Mouse (Mus musculus) 416B (cell line): ENCODE data around the gene Sgsm3.
"Not testable (repeated sequence)": the region's sequence is repeated elsewhere in the genome, so short reads cannot be mapped to it uniquely, and the experiment has no call there.

Source experiments
- DNase-seq: peaks from one replicate; pipeline ENCODE4 v3.0.0; 2011; ENCODE audit warnings: low read depth

Sgsm3 gene

GRCm38 (mm10) chr15:80977620-80978334 is at the start of gene Sgsm3:
Gene Sgsm3 (plus strand): TSS chr15:80977765.
- DNase-seq, result peak; percentile 56

GRCm38 (mm10) chr15:80928811-80929355 is 48.7 kb upstream of the Sgsm3 start:
- no peak for DNase-seq

- no peak for DNase-seq
Measured at GRCm38 (mm10) chr15:80930048-80930571, 47.5 kb upstream of the Sgsm3 start.

- not testable (repeated sequence) for DNase-seq
Measured at GRCm38 (mm10) chr15:80930676-80931320, 46.8 kb upstream of the Sgsm3 start.

- no peak for DNase-seq
Measured at GRCm38 (mm10) chr15:80931345-80931960, 46.1 kb upstream of the Sgsm3 start.

GRCm38 (mm10) chr15:80934841-80935240 is 42.7 kb upstream of the Sgsm3 start:
- DNase-seq, result no peak

GRCm38 (mm10) chr15:80936686-80937085 is 40.9 kb upstream of the Sgsm3 start:
- no peak for DNase-seq

- DNase-seq, result no peak
Measured at GRCm38 (mm10) chr15:80938615-80939014, 39.0 kb upstream of the Sgsm3 start.

GRCm38 (mm10) chr15:80939401-80939800 is 38.2 kb upstream of the Sgsm3 start:
- no peak for DNase-seq

- DNase-seq, result no peak
Measured at GRCm38 (mm10) chr15:80941468-80942040, 36.0 kb upstream of the Sgsm3 start.

- peak; percentile 77 for DNase-seq
Measured at GRCm38 (mm10) chr15:80945851-80946250, 31.7 kb upstream of the Sgsm3 start.

- DNase-seq, result peak; percentile 85
Measured at GRCm38 (mm10) chr15:80948145-80949135, 29.1 kb upstream of the Sgsm3 start, which contains the start of gene Adsl. Gene Adsl (plus strand): TSS chr15:80948490.

- DNase-seq, result peak; percentile 9
Measured at GRCm38 (mm10) chr15:80949431-80949830, 28.1 kb upstream of the Sgsm3 start.

- no peak for DNase-seq
Measured at GRCm38 (mm10) chr15:80950055-80950454, 27.5 kb upstream of the Sgsm3 start.

- no peak for DNase-seq
Measured at GRCm38 (mm10) chr15:80953971-80954370, 23.6 kb upstream of the Sgsm3 start.

GRCm38 (mm10) chr15:80954861-80955260 is 22.7 kb upstream of the Sgsm3 start:
- DNase-seq, result no peak

GRCm38 (mm10) chr15:80955836-80956438 is 21.6 kb upstream of the Sgsm3 start:
- DNase-seq, result no peak

GRCm38 (mm10) chr15:80969371-80969770 is 8.2 kb upstream of the Sgsm3 start:
- no peak for DNase-seq

GRCm38 (mm10) chr15:80974311-80974710 is 3.3 kb upstream of the Sgsm3 start:
- no peak for DNase-seq

GRCm38 (mm10) chr15:80975666-80976065 is 1.9 kb upstream of the Sgsm3 start:
- no peak for DNase-seq

- no peak for DNase-seq
Measured at GRCm38 (mm10) chr15:80979611-80980010, 2.0 kb downstream of the Sgsm3 start.
